8 mouse cellular contexts compared by ENCODE assay signal in genomic region chr17:86906136-86906461, GRCm38 (mm10). TPM values are rescaled to one million over a fixed set of nuclear protein-coding genes. Genes with fewer than 3 reads are reported as not detected.
DNase-seq lines count a peak whose midpoint lies in the region; ATAC-seq lines count a peak whose summit lies in the region.

No protein-coding gene starts in this region.

- H3K9ac ChIP-seq in hindbrain, embryonic 14.5 days, result no peak overlapping the region

- H3K4me1 ChIP-seq in hindbrain, embryonic 14.5 days (replicated peaks; ENCODE audit: control insufficient read depth, insufficient read depth, low read length), result peaks cover 20% of the 10 kb centered on the region

- H3K36me3 ChIP-seq in hindbrain, embryonic 14.5 days (replicated peaks; ENCODE audit: control insufficient read depth, insufficient read depth), result no peaks in the 10 kb centered on the region

- peak; percentile 91 for DNase-seq in NIH3T3 (ENCODE audit: low read depth)
- DNase-seq in cerebellum, adult 9-10 months, result peak; percentile 78
- peak; percentile 58 to 84 for DNase-seq in frontal cortex, postnatal 14 days (ENCODE audit: low spot score in 2 of 2)
- DNase-seq in hindbrain, embryonic 14.5 days (ENCODE audit: low spot score), result peak; percentile 93
- DNase-seq in layer of hippocampus, postnatal 14 days (ENCODE audit: low spot score in 2 of 2), result peak; percentile 90 to 91
- peak; percentile 86 to 92 for DNase-seq in right cerebral cortex, postnatal 10 days (ENCODE audit: low spot score in 2 of 2)
- DNase-seq in yolk sac, embryonic 10.5 days (ENCODE audit: low spot score), result peak; percentile 68

- WGBS in hindbrain, embryonic 14.5 days, result 6% methylated on average over 9 of the region's 9 CpGs

- no peak overlapping the region for H3K4me3 ChIP-seq in hindbrain, embryonic 14.5 days (replicated peaks; ENCODE audit: low read length)

- H3K27ac ChIP-seq in hindbrain, embryonic 14.5 days, result peak overlapping the region; percentile 63

- peak overlapping the region; percentile 31 for H3K4me2 ChIP-seq in hindbrain, embryonic 14.5 days (replicated peaks)

- no peaks in the 10 kb centered on the region for H3K9me3 ChIP-seq in hindbrain, embryonic 14.5 days (ENCODE audit: control insufficient read depth, low read length)

- ATAC-seq in hindbrain, embryonic 14.5 days (ENCODE audit: low FRiP score), result peak; percentile 23; the same call in 1 of the 2 replicates
- ATAC-seq in megakaryocyte progenitor cell, adult 5-6 weeks (replicated peaks; ENCODE audit: poor library complexity), result peak; percentile 67

- no peaks in the 10 kb centered on the region for H3K27me3 ChIP-seq in hindbrain, embryonic 14.5 days (ENCODE audit: control insufficient read depth, insufficient read depth, low read length)

RNA-seq across cellular contexts. Expression of gene Tmem247, which starts 11.0 kb away (rescaled TPM):
- not detected in 2 replicates for polyA plus RNA-seq in hindbrain, embryonic 14.5 days (2014; fragmentation: Nextera tagmentation; extraction: Ambion mirVana)
- not detected for total RNA-seq in layer of hippocampus, postnatal 14 days (2021)
- total RNA-seq in megakaryocyte progenitor cell, adult 5-6 weeks (2015), result not detected in 2 replicates
- total RNA-seq in megakaryocyte progenitor cell, adult 5-6 weeks (2017), result not detected in 2 replicates

RNA-seq across cellular contexts. Expression of gene Atp6v1e2, which starts 41.6 kb away (rescaled TPM):
- not detected in 2 replicates for polyA plus RNA-seq in hindbrain, embryonic 14.5 days (2014; fragmentation: Nextera tagmentation; extraction: Ambion mirVana)
- under 1 TPM in 1 of 2 experiments, not detected in 1; 0.35 TPM for total RNA-seq in layer of hippocampus, postnatal 14 days (2021)
- total RNA-seq in megakaryocyte progenitor cell, adult 5-6 weeks (2015), result not detected in 2 replicates
- not detected in 2 replicates for total RNA-seq in megakaryocyte progenitor cell, adult 5-6 weeks (2017)

RNA-seq across cellular contexts. Expression of gene Rhoq, which starts 56.8 kb away (rescaled TPM):
- 10.7 and 11.5 TPM in 2 replicates for polyA plus RNA-seq in hindbrain, embryonic 14.5 days (2014; fragmentation: Nextera tagmentation; extraction: Ambion mirVana)
- 10 to 100 TPM; 32.1 to 33.5 TPM for total RNA-seq in layer of hippocampus, postnatal 14 days (2021)
- total RNA-seq in megakaryocyte progenitor cell, adult 5-6 weeks (2015), result 2.4 and 4.5 TPM in 2 replicates
- 1.9 and 3.8 TPM in 2 replicates for total RNA-seq in megakaryocyte progenitor cell, adult 5-6 weeks (2017)

Comparison
In these comparisons a context has a peak if more than half of its experiments do, and no peak if none do; other contexts are left out.
1. RNA of gene Rhoq, which starts 56.8 kb away (total RNA-seq): 32.1 to 33.5 TPM in layer of hippocampus, postnatal 14 days; 1.9 to 4.5 TPM in megakaryocyte progenitor cell, adult 5-6 weeks; every median in the first group is over 4 times any median in the second.
2. Peak in every context shown above with its lines, with median percentiles within 50 percentile points of each other: DNase-seq.